Mouse (Mus musculus) cerebellum, adult 2 months (tissue): Measurements from ENCODE around the gene Itgbl1.

Source experiments
- CTCF ChIP-seq: fragments of 200-500 bp; IDR thresholded peaks from 2 replicates; pipeline ENCODE4 v1.5.1; 2011; ENCODE audit warnings: low read depth, mild to moderate bottlenecking, control low read depth, low read length, moderate library complexity, borderline replicate concordance; ENCODE audit not compliant: insufficient read depth
- POLR2A ChIP-seq: fragments of 200-500 bp; IDR thresholded peaks from 2 replicates; pipeline ENCODE4 v1.6.1; 2011; ENCODE audit warnings: low read length, control low read depth, borderline replicate concordance; ENCODE audit not compliant: insufficient read depth

- TF ChIP-seq POLR2A (no peak), CTCF (peak; percentile 34; the same call in 1 of the 2 replicates)
Observed at GRCm38 (mm10) chr14:123966531-123966930, 306.8 kb downstream of the Itgbl1 start.
